Mouse (Mus musculus) adrenal gland, postnatal 0 days (tissue): ENCODE results near the gene Socs5. TPM values are rescaled to one million over a fixed set of nuclear protein-coding genes. Genes with fewer than 3 reads are reported as not detected.

Experiments
- microRNA-seq: library from miRNA; unstranded; fragments of <30 nt; microRNA quantifications from one replicate; pipeline ENCODE4, GENCODE M21; 2016; ENCODE audit warnings: borderline replicate concordance; ENCODE audit not compliant: insufficient number of aligned reads
- polyA plus RNA-seq: library from polyadenylated mRNA; unstranded; fragments of >200 nt; fragmentation: Nextera tagmentation; extraction: Ambion mirVana; gene quantifications from 2 replicates; pipeline ENCODE4 v1.2.1, GENCODE M21; 2015

Gene Socs5
- 20.1 and 23.2 TPM in 2 replicates for polyA plus RNA-seq

GRCm38 (mm10) chr17:87107623-87108221, at the start of gene Socs5:
Gene Socs5 (plus strand): TSS chr17:87107679.

Small RNAs within 50 kb of the gene (microRNA-seq; reads per million reads assigned to microRNA genes)
- gene Gm22346, result not detected

Other genes starting within 250 kb of the Socs5 start
- gene Tmem247, start 190.3 kb upstream of the Socs5 start, polyA plus RNA-seq, result not detected in 2 replicates
- not detected in 2 replicates for gene Atp6v1e2, start 159.8 kb upstream of the Socs5 start, polyA plus RNA-seq
- 10.8 and 15.2 TPM in 2 replicates for gene Rhoq, start 144.6 kb upstream of the Socs5 start, polyA plus RNA-seq
- gene Pigf, start 82.3 kb upstream of the Socs5 start, polyA plus RNA-seq, result 28.7 and 38.2 TPM in 2 replicates
- 197 and 260 TPM in 2 replicates for gene Cript, start 82.1 kb upstream of the Socs5 start, polyA plus RNA-seq
- 190 and 322 TPM in 2 replicates for gene Mcfd2, start 158.3 kb downstream of the Socs5 start, polyA plus RNA-seq
- 7.7 and 8.8 TPM in 2 replicates for gene Ttc7, start 175.2 kb downstream of the Socs5 start, polyA plus RNA-seq